Mouse (Mus musculus): ENCODE results near the gene Psma6. TPM values are rescaled to one million over a fixed set of nuclear protein-coding genes. Genes with fewer than 3 reads are reported as not detected.

The Psma6 gene
- polyA plus RNA-seq, 1 experiment from 2014 or later, result 409 TPM

DNA sequence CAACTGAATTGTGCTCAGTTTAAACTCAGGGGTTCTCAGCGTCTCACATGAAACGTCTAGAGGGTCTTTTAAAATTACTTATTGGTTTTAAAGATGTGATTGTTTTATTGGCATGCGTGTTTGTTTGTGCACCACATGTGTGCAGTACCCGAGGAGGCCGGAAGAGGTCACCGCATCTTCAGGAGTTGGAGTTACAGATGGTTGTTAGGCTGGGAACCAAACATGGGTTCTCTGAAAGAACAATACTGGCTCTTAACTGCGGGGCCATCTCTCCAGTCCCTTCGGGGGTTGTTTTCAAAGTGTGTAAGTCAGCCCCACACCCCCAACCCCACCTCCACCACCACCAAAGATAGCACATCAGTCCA lies 48.9 kb downstream of the Psma6 start:
- peaks cover 19% of the 10 kb centered on the region for H3K4me1 ChIP-seq
- no peaks in the 10 kb centered on the region for H3K9me3 ChIP-seq
- 90% methylated on average over 8 of the region's 8 CpGs for WGBS
- H3K27ac ChIP-seq, result no peak overlapping the region
- H3K36me3 ChIP-seq, result no peaks in the 10 kb centered on the region
- H3K27me3 ChIP-seq (ENCODE audit: insufficient read depth, poor library complexity, severe bottlenecking), result no peaks in the 10 kb centered on the region
- no peak for DNase-seq (ENCODE audit: low spot score)
- no peak overlapping the region for H3K4me3 ChIP-seq

GRCm38 (mm10) chr12:55433802-55434435 lies 49.9 kb downstream of the Psma6 start:
- Histone ChIP-seq H3K36me3 (no peaks in the 10 kb centered on the region), H3K27ac (0 out of 2 replicates have a peak overlapping the region, but pooled peaks have one; percentile 12), H3K4me1 (peaks cover 28% of the 10 kb centered on the region), H3K9me3 (no peaks in the 10 kb centered on the region), H3K27me3 (ENCODE audit: insufficient read depth, poor library complexity, severe bottlenecking) (no peaks in the 10 kb centered on the region), H3K4me3 (no peak overlapping the region)
- no peak for DNase-seq (ENCODE audit: low spot score)
- 42% methylated on average over 8 of the region's 8 CpGs for WGBS

DNA sequence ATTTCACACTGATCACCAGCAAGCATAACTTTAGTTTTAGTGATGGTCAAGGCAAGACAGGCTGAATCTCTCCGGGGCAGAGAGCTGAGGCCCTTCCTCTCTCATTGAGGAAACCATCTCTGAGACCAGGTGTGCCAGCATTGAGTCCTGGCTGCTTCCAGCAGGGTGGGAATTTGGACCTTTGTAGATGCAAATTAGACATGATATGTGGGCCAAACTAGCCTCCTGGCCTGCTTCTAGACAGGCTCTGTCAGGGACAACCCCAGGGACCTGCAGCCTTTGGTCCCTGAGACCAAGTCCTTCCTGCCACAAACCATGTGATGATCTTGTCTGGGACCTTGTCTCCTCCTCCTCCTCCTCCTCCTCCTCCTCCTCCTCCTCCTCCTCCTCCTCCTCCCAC lies 51.1 kb downstream of the Psma6 start:
- H3K27me3 ChIP-seq (ENCODE audit: insufficient read depth, poor library complexity, severe bottlenecking), result no peaks in the 10 kb centered on the region
- H3K9me3 ChIP-seq, result no peaks in the 10 kb centered on the region
- DNase-seq (ENCODE audit: low spot score), result no peak
- 48% methylated on average over 1 of the region's 1 CpGs for WGBS
- H3K27ac ChIP-seq, result no peak overlapping the region
- peaks cover 29% of the 10 kb centered on the region for H3K4me1 ChIP-seq
- H3K36me3 ChIP-seq, result no peaks in the 10 kb centered on the region
- H3K4me3 ChIP-seq, result no peak overlapping the region

GRCm38 (mm10) chr12:55437122-55437826 lies 53.3 kb downstream of the Psma6 start:
- Histone ChIP-seq H3K27me3 (ENCODE audit: insufficient read depth, poor library complexity, severe bottlenecking) (no peaks in the 10 kb centered on the region), H3K9me3 (no peaks in the 10 kb centered on the region), H3K27ac (peak overlapping the region; percentile 53; the same call in 1 of the 2 replicates), H3K36me3 (no peaks in the 10 kb centered on the region), H3K4me3 (no peak overlapping the region), H3K4me1 (peaks cover 29% of the 10 kb centered on the region)
- no peak for DNase-seq (ENCODE audit: low spot score)
- 56% methylated on average over 13 of the region's 13 CpGs for WGBS

GRCm38 (mm10) chr12:55438058-55438457 lies 54.0 kb downstream of the Psma6 start:
- Histone ChIP-seq H3K27ac (peak overlapping the region; percentile 80; the same call in 1 of the 2 replicates), H3K9me3 (no peaks in the 10 kb centered on the region), H3K4me1 (peaks cover 30% of the 10 kb centered on the region), H3K4me3 (peak overlapping the region; percentile 39), H3K27me3 (ENCODE audit: insufficient read depth, poor library complexity, severe bottlenecking) (no peaks in the 10 kb centered on the region), H3K36me3 (no peaks in the 10 kb centered on the region)
- DNase-seq (ENCODE audit: low spot score), result no peak
- 73% methylated on average over 10 of the region's 10 CpGs for WGBS

GRCm38 (mm10) chr12:55438611-55439137 lies 54.7 kb downstream of the Psma6 start:
- no peaks in the 10 kb centered on the region for H3K36me3 ChIP-seq
- 12% methylated on average over 11 of the region's 11 CpGs for WGBS
- peak overlapping the region; percentile 39 for H3K4me3 ChIP-seq
- DNase-seq (ENCODE audit: low spot score), result no peak
- no peaks in the 10 kb centered on the region for H3K9me3 ChIP-seq
- H3K27me3 ChIP-seq (ENCODE audit: insufficient read depth, poor library complexity, severe bottlenecking), result no peaks in the 10 kb centered on the region
- peak overlapping the region; percentile 80 for H3K27ac ChIP-seq
- H3K4me1 ChIP-seq, result peaks cover 34% of the 10 kb centered on the region

DNA sequence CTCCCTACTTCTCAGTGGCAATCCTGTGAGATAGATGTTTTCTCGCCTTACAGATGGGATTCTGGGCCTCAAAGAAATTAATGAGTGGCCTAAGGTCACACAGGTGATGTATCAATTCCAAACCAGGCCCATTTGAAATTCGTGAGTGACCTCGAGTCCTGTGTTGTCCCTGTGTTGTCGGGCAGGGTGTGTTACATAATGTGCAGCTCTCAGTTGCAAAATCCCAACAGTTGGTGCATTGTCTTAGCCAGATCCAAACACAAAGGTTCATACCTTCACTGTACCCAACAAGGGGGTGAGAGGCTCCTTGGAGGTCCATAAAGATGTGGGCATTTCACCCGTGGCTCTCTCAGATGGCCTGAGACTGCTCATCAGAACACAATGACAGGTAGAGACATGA lies 56.4 kb downstream of the Psma6 start:
- Histone ChIP-seq H3K27ac (no peak overlapping the region), H3K4me1 (peaks cover 37% of the 10 kb centered on the region), H3K9me3 (no peaks in the 10 kb centered on the region), H3K4me3 (no peak overlapping the region), H3K36me3 (no peaks in the 10 kb centered on the region), H3K27me3 (ENCODE audit: insufficient read depth, poor library complexity, severe bottlenecking) (no peaks in the 10 kb centered on the region)
- WGBS, result 80% methylated on average over 5 of the region's 5 CpGs
- DNase-seq (ENCODE audit: low spot score), result no peak

- peaks cover 41% of the 10 kb centered on the region for H3K4me1 ChIP-seq
- no peak overlapping the region for H3K4me3 ChIP-seq
- DNase-seq (ENCODE audit: low spot score), result no peak
- WGBS, result 84% methylated on average over 1 of the region's 1 CpGs
- no peak overlapping the region for H3K27ac ChIP-seq
- H3K36me3 ChIP-seq, result no peaks in the 10 kb centered on the region
- no peaks in the 10 kb centered on the region for H3K27me3 ChIP-seq (ENCODE audit: insufficient read depth, poor library complexity, severe bottlenecking)
- H3K9me3 ChIP-seq, result no peaks in the 10 kb centered on the region
These were observed 58.2 kb downstream of the Psma6 start for GRCm38 (mm10) chr12:55442245-55442644.

GRCm38 (mm10) chr12:55442861-55443850 lies 59.1 kb downstream of the Psma6 start:
- Histone ChIP-seq H3K4me1 (peaks cover 39% of the 10 kb centered on the region), H3K9me3 (no peaks in the 10 kb centered on the region), H3K36me3 (no peaks in the 10 kb centered on the region), H3K4me3 (no peak overlapping the region), H3K27me3 (ENCODE audit: insufficient read depth, poor library complexity, severe bottlenecking) (no peaks in the 10 kb centered on the region), H3K27ac (peak overlapping the region; percentile 60)
- WGBS, result 58% methylated on average over 9 of the region's 9 CpGs
- DNase-seq (ENCODE audit: low spot score), result no peak

DNA sequence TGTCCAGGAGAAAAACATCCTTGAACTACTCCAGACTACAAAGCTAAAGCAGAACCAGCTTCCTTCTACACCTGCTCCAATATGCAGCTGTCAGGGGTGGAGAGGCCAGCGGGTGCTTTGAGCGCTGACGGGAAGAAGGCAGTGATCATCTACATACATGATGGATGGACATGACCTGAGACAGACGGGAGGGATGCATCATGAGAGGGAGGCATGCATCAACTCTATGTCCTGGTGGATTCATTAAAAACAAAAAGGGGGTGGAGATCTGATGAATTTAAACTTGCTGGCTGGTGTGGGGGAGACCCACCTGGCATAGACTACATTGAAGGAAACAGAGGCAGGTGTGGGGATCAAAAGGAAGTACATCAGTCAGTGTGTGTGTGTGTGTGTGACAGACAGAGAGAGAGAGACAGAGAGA lies 60.0 kb downstream of the Psma6 start:
- WGBS, result 82% methylated on average over 4 of the region's 4 CpGs
- no peaks in the 10 kb centered on the region for H3K9me3 ChIP-seq
- H3K27me3 ChIP-seq (ENCODE audit: insufficient read depth, poor library complexity, severe bottlenecking), result no peaks in the 10 kb centered on the region
- H3K27ac ChIP-seq, result no peak overlapping the region
- no peak for DNase-seq (ENCODE audit: low spot score)
- peaks cover 34% of the 10 kb centered on the region for H3K4me1 ChIP-seq
- H3K36me3 ChIP-seq, result no peaks in the 10 kb centered on the region
- H3K4me3 ChIP-seq, result no peak overlapping the region

DNA sequence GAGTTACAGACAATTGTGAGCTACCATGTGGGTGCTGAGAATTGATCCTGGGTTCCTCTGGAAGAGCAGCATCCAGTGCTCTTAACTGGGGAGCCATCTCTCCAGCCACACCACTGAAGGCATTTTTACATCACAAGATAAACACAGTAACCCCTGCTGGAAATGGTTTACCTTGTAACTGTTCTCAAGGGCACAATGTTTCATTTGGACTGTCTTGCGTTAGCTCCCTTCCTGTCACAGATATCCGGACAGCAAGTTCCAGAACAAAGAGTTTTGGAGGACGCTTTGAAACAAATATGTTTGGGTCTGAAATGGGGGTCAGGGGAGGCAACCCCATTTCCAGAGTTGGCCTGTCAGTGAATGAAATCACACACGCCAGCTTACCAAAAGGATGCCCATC lies 61.6 kb downstream of the Psma6 start:
- Histone ChIP-seq H3K36me3 (no peaks in the 10 kb centered on the region), H3K27ac (peak overlapping the region; percentile 85; the same call in 1 of the 2 replicates), H3K4me3 (no peak overlapping the region), H3K4me1 (peaks cover 39% of the 10 kb centered on the region), H3K27me3 (ENCODE audit: insufficient read depth, poor library complexity, severe bottlenecking) (no peaks in the 10 kb centered on the region), H3K9me3 (no peaks in the 10 kb centered on the region)
- 73% methylated on average over 4 of the region's 4 CpGs for WGBS
- no peak for DNase-seq (ENCODE audit: low spot score)

GRCm38 (mm10) chr12:55446366-55446745 lies 62.3 kb downstream of the Psma6 start:
- Histone ChIP-seq H3K9me3 (no peaks in the 10 kb centered on the region), H3K4me3 (no peak overlapping the region), H3K4me1 (peaks cover 39% of the 10 kb centered on the region), H3K27me3 (ENCODE audit: insufficient read depth, poor library complexity, severe bottlenecking) (no peaks in the 10 kb centered on the region), H3K36me3 (no peaks in the 10 kb centered on the region), H3K27ac (peak overlapping the region; percentile 85)
- DNase-seq (ENCODE audit: low spot score), result no peak
- 84% methylated on average over 4 of the region's 4 CpGs for WGBS
